Mouse (Mus musculus) hindbrain, postnatal 0 days (tissue): Measurements from ENCODE around the gene Chmp1a. TPM values are rescaled to one million over a fixed set of nuclear protein-coding genes. Genes with fewer than 3 reads are reported as not detected.
"Not testable (repeated sequence)": the region's sequence is repeated elsewhere in the genome, so short reads cannot be mapped to it uniquely, and the experiment has no call there.

ENCODE experiments used
- ATAC-seq: fragments of 200-750 bp; cut with Nextera tagmentation; 2 replicates; pipeline ENCODE4 v1.8.0; 2017; ENCODE audit warnings: mild to moderate bottlenecking, moderate TSS enrichment, moderate library complexity
- DNase-seq: peaks from one replicate; pipeline ENCODE4 v3.0.0-alpha.2; 2015; ENCODE audit warnings: low spot score
- H3K27ac ChIP-seq: fragments of 300-500 bp; sonication (generic); 2 replicates; pipeline ENCODE4 v1.5.1; 2014; ENCODE audit warnings: mild to moderate bottlenecking
- H3K27me3 ChIP-seq: fragments of 300-500 bp; sonication (generic); 2 replicates; pipeline ENCODE4 v1.6.1; 2014; ENCODE audit warnings: low read length, mixed read lengths; ENCODE audit not compliant: insufficient read depth
- H3K36me3 ChIP-seq: fragments of 300-500 bp; sonication (generic); 2 replicates; pipeline ENCODE4 v1.6.1; 2014; ENCODE audit warnings: low read length, mixed read lengths; ENCODE audit not compliant: insufficient read depth
- H3K4me1 ChIP-seq: fragments of 300-500 bp; sonication (generic); 2 replicates; pipeline ENCODE4 v1.6.1; 2014; ENCODE audit warnings: antibody characterized with exemption, low read length, mixed read lengths; ENCODE audit not compliant: insufficient read depth
- H3K4me2 ChIP-seq: fragments of 300-500 bp; sonication (generic); 2 replicates; pipeline ENCODE4 v1.6.1; 2014; ENCODE audit warnings: low read depth, mild to moderate bottlenecking, low read length, moderate library complexity, mixed read lengths
- H3K4me3 ChIP-seq: fragments of 300-500 bp; sonication (generic); 2 replicates; pipeline ENCODE4 v1.5.1; 2014; ENCODE audit warnings: low read length
- H3K9ac ChIP-seq: fragments of 300-500 bp; sonication (generic); replicated peaks from 2 replicates; pipeline ENCODE4 v1.6.1; 2014; ENCODE audit warnings: mild to moderate bottlenecking, low read length, moderate library complexity, mixed read lengths
- H3K9me3 ChIP-seq: fragments of 300-500 bp; sonication (generic); 2 replicates; pipeline ENCODE4 v1.6.1; 2016; ENCODE audit warnings: low read length, mixed read lengths
- CTCF ChIP-seq: IDR thresholded peaks from 2 replicates; pipeline ENCODE4 v1.5.1; 2016; ENCODE audit warnings: antibody characterized with exemption, control low read depth, low read depth
- WGBS: fragments of 180-500 bp; shearing (Covaris S2); extraction: QIAGEN DNeasy Blood & Tissue Kit; methylation state at CpG from one replicate; pipeline ENCODE4 v1.1.7; 2014; 5-methylcytosine and 5-hydroxymethylcytosine counted together
- polyA plus RNA-seq: library from polyadenylated mRNA; unstranded; fragments of >200 nt; fragmentation: Nextera tagmentation; extraction: Ambion mirVana; gene quantifications from 2 replicates; pipeline ENCODE4 v1.2.1, GENCODE M21; 2015
- total RNA-seq: library from RNA; depleted of rRNA; stranded (reverse); fragments of >200 nt; gene quantifications from 2 replicates; pipeline ENCODE4 v1.2.3, GENCODE M21; 2014

The Chmp1a gene
- total and polyA plus RNA-seq, 2 experiments from 2014 or later, result 194 to 208 TPM

DNA sequence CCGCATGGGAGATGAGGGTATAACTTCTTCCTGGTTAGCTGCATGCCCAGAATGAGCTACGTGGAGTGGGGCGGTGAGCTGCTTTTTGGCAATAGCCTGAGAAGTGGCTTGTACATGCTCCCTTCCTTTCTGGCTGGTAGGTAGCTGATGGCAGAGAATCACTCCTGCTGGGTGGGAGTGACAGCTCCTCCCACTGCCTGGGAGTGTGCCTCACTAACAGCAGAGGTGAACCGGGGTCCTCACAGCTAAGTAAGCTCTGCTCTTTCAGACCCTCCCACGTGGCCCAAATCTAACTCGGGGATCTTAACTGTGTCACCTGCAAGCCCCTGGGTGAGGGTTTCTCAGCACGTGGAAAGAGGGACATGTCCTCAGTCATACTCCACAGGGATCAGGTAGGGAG is 20.0 kb upstream of the Chmp1a start:
- 36% methylated on average over 7 of the region's 7 CpGs for WGBS
- H3K4me1 ChIP-seq, result peaks cover 15% of the 10 kb centered on the region
- no peak overlapping the region for H3K4me3 ChIP-seq
- H3K9ac ChIP-seq, result no peak overlapping the region
- H3K4me2 ChIP-seq, result no peak overlapping the region
- DNase-seq (no peak), ATAC-seq (no peak)
- TF ChIP-seq CTCF, result no peak
- H3K9me3 ChIP-seq, result no peaks in the 10 kb centered on the region
- H3K36me3 ChIP-seq, result 0 out of 2 replicates have a peak, but pooled peaks cover under 1% of the 10 kb centered on the region
- no peaks in the 10 kb centered on the region for H3K27me3 ChIP-seq
- H3K27ac ChIP-seq, result no peak overlapping the region

DNA sequence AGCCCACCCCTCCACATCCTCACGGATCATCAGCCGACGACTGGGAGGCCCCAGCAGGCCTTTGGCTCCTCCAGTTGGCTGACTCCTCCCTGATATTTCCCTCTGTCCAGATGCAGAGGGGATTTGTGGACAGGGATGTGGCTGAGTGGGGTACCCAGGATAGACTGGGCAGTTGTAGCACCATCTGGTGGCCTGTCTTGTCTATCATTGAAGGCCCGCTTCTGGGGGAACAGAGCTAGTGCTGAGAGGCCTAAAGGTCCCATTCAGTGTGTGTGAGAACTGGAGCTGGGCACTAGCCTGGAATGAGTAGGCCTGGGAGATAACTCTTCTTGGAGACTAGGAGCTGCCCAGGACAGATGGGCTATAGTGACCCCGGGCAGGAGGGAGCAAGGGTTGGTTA is 19.2 kb upstream of the Chmp1a start:
- WGBS, result 55% methylated on average over 5 of the region's 5 CpGs
- peak; percentile 46 for DNase-seq

DNA sequence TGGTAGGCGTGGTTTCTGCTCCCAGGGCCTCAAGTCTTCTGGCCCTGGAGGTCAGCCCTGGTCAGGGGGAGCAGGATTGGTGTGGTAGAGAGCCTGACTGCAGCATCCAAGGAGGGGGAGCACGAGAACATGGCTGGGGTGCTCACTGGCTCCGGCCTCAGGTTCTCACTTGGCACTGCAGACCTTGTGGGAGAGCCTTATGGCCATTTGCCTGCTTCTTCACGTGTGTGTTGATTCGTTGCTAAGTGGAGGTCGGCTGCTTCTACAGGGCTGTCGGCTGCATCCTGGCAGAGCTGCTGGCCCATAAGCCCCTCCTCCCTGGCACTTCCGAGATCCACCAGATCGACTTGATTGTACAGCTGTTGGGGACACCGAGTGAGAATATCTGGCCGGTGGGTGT is 17.8 kb upstream of the Chmp1a start:
- ATAC-seq, H3K4me2 ChIP-seq, H3K9ac ChIP-seq, H3K27me3 ChIP-seq, H3K4me3 ChIP-seq, H3K9me3 ChIP-seq, DNase-seq, H3K4me1 ChIP-seq, H3K27ac ChIP-seq, H3K36me3 ChIP-seq: not testable (repeated sequence)
- WGBS, result 75% methylated on average over 10 of the region's 11 CpGs

More for the DNA sequence above, 19.2 kb upstream of the Chmp1a start:
- no peak for ATAC-seq
- peak; percentile 53 for TF ChIP-seq CTCF
- H3K4me3 ChIP-seq, result no peak overlapping the region
- H3K9ac ChIP-seq, result no peak overlapping the region
- H3K36me3 ChIP-seq, result 0 out of 2 replicates have a peak, but pooled peaks cover 7% of the 10 kb centered on the region
- no peaks in the 10 kb centered on the region for H3K9me3 ChIP-seq
- peaks cover 15% of the 10 kb centered on the region for H3K4me1 ChIP-seq
- H3K27me3 ChIP-seq, result no peaks in the 10 kb centered on the region
- no peak overlapping the region for H3K27ac ChIP-seq
- H3K4me2 ChIP-seq, result no peak overlapping the region

DNA sequence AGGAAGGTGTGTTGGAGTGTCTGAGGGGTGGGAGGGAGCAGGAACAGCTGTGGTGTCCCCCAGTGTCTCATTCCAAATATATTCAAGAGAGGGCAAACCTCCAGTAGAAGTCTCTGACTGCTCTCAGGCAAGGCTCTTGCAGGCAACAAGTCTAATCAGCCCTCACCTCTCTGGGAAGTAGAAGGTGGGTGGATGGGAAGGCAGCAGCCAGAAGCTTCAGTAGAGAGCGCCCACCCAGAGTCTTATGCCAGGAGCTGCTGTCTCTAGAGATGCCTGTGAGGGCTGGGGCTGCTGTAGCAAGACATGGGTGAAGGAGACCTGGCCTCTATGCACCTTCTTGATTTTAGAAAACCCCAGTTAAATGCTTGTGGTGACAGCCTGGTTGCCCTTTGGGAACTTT is 15.9 kb upstream of the Chmp1a start:
- Histone ChIP-seq H3K27ac (no peak overlapping the region), H3K27me3 (no peaks in the 10 kb centered on the region), H3K9ac (no peak overlapping the region), H3K4me2 (no peak overlapping the region), H3K9me3 (no peaks in the 10 kb centered on the region), H3K4me3 (no peak overlapping the region), H3K4me1 (peaks cover 8% of the 10 kb centered on the region), H3K36me3 (0 out of 2 replicates have a peak, but pooled peaks cover 7% of the 10 kb centered on the region)
- no peak for DNase-seq
- no peak for ATAC-seq
- TF ChIP-seq CTCF, result no peak
- 95% methylated on average over 1 of the region's 1 CpGs for WGBS

DNA sequence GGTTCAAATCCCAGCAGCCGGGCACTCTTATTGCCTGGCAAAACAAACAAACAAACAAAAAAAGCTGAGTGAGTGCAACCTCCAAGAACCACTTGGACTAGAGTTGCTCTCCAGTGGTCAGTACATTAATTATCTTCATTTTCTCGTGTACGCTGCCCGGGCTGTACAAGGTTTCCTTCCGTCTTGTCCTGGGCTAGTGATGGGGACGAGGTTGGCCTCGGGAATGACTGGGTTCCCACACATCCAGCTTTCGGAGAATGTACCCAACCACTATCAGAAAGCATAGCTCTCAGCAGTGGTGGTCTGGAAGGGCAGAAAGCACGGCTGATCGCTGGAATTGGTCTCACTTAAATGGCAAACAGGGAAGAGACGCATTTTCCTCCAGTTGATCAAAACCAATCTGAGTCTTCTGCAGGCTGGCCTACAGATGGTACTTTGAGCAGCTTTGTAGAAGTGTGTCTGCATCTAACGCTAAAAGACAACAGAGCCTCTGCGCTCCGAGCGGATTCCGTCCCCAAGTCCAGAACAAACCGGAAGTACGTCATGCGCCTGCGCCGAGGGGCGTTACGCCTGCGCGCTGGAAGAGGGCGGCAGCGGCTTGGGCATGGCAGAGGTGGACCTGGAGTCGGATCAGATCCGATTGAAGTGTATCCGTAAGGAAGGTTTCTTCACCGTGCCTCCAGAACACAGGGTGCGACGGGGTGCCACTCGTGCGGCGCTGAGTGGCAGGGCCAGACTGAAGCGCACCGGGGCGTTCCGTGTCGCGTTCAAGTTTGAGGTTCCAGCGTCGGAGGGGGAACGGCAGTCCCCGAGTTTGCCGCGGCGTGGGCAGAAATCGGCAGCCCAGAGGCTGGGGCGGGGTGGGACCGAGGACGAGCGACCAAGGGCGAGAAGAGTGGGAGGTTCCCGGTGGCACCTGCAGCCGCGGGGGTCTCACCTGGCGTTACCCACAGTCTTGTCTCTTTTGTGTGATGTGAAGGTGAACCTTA is 12.0 kb upstream of the Chmp1a start, which contains the start of gene Cdk10:
TSS of gene Cdk10 (plus strand) at position 565 of the 989 bp plus-strand sequence.
- ATAC-seq (peak; percentile 93), DNase-seq (peak; percentile 97)
- peaks cover 8% of the 10 kb centered on the region for H3K4me1 ChIP-seq
- no peaks in the 10 kb centered on the region for H3K27me3 ChIP-seq
- peak within 1 kb of the TSS; percentile 99 for H3K4me2 ChIP-seq
- peak within 1 kb of the TSS; percentile 81 for H3K4me3 ChIP-seq
- 4% methylated on average over 59 of the region's 59 CpGs for WGBS
- peak; percentile 21; the same call in 1 of the 2 replicates for TF ChIP-seq CTCF
- no peaks in the 10 kb centered on the region for H3K9me3 ChIP-seq
- 0 out of 2 replicates have a peak, but pooled peaks cover 7% of the 10 kb centered on the region for H3K36me3 ChIP-seq
- H3K9ac ChIP-seq, result peak within 1 kb of the TSS; percentile 80
- peak within 1 kb of the TSS; percentile 89 for H3K27ac ChIP-seq

DNA sequence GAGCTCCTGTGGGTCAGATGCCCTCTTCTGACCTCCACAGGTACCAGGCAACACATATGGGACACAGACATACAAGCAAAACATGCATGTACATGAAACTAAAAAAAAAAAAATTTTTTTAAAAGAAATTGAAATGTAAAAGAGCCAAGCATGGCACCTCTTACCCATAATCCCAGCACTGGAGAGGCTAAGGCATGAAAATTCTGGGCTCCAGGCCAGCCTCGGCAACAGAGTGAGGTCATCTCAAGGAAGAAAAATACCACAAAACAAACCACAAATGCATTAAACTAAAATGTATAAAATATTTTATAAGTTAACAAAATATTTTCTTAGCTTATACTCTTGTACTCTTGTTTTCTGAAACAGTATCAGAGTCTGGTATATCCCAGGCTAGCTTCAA is 8.4 kb upstream of the Chmp1a start:
- no peaks in the 10 kb centered on the region for H3K9me3 ChIP-seq
- no peak for DNase-seq
- no peaks in the 10 kb centered on the region for H3K27me3 ChIP-seq
- TF ChIP-seq CTCF, result no peak
- H3K4me3 ChIP-seq, result no peak overlapping the region
- H3K4me1 ChIP-seq, result peaks cover 8% of the 10 kb centered on the region
- 78% methylated on average over 1 of the region's 1 CpGs for WGBS
- no peak overlapping the region for H3K9ac ChIP-seq
- H3K4me2 ChIP-seq, result no peak overlapping the region
- no peak overlapping the region for H3K27ac ChIP-seq
- H3K36me3 ChIP-seq, result no peaks in the 10 kb centered on the region
- ATAC-seq, result no peak

DNA sequence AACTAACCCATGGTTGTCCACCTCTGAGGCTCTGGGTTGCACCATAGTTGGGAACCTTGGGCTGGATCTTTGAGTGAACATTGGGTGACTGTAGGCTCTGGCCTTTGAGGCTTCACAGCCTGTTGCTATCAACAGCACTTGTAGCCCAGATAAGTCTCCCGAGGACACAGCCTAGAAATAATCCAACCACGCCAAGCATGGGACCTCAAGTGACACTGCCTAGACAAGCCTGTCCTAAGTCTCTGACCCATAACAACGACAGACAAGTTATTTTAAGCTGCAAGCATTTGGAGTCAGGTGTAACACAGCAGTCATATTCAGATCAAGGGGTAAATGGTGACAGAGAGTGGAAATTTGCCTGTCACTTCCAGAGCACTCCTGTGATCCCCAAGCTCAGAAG is 2.9 kb upstream of the Chmp1a start:
- no peak overlapping the region for H3K4me3 ChIP-seq
- H3K4me1 ChIP-seq, result peaks cover 13% of the 10 kb centered on the region
- ATAC-seq (no peak), DNase-seq (no peak)
- no peak overlapping the region for H3K9ac ChIP-seq
- no peak for TF ChIP-seq CTCF
- no peak overlapping the region for H3K27ac ChIP-seq
- WGBS, result 76% methylated on average over 3 of the region's 3 CpGs
- no peaks in the 10 kb centered on the region for H3K36me3 ChIP-seq
- H3K27me3 ChIP-seq, result no peaks in the 10 kb centered on the region
- no peaks in the 10 kb centered on the region for H3K9me3 ChIP-seq
- H3K4me2 ChIP-seq, result no peak overlapping the region
